Mouse (Mus musculus) left cerebral cortex, postnatal 4 days (tissue): ENCODE data around the gene Fbxo5. TPM values are rescaled to one million over a fixed set of nuclear protein-coding genes. Genes with fewer than 3 reads are reported as not detected.

ENCODE experiments used
- DNase-seq: peaks from one replicate; pipeline ENCODE4 v3.0.0-alpha.2; 2022
- intact Hi-C: fragments of 180-260 bp; cut with DNase I; formaldehyde crosslinking; loops from one replicate; pipeline ENCODE4 v1.15.1; 2025
- total RNA-seq, 2 experiments: library from RNA; stranded (reverse); gene quantifications; 2 replicates each; pipeline ENCODE4 v1.2.3; 2021

Fbxo5 gene
- total RNA-seq, 2 experiments from 2014 or later: 4.0 to 4.6 TPM

DNA sequence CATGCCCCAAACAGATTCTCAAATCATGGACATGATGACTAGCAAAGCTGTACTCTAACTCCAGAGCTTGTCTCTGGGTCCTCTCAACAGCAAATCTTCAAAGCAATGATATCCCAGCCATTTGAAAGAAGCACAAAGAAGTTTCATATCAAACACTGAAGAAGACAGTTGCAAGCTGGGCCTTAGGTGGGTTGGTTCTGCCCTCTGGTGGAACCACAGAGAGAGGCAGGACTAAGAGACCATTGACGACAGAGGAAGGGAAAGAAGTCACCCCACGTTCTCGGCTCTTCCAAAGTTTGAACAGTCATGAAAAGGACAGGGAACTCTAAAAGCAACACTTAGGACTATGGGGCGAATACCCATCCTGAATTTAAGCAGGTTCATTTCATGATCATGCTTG is 18.5 kb downstream of the Fbxo5 start:
- peak; percentile 24 for DNase-seq
- intact Hi-C loops: loop anchor here (1.0 to 5.0 kb wide), 2 partner anchors 152 to 190 kb away; no protein-coding TSS in a partner anchor

Other genes starting within 250 kb of the Fbxo5 start
- gene Myct1, start 211.8 kb downstream of the Fbxo5 start, total RNA-seq: 1 to 10 TPM in 1 of 2 experiments, under 1 TPM in 1; 0.82 to 1.1 TPM
- gene Vip, start 166.4 kb downstream of the Fbxo5 start, total RNA-seq: 1 to 10 TPM; 3.8 to 4.7 TPM
- 10 to 100 TPM; 10.7 to 11.4 TPM for gene Mtrf1l, start 18.3 kb upstream of the Fbxo5 start, total RNA-seq
- 10 to 100 TPM; 47.0 to 53.1 TPM for gene Rgs17, start 116.8 kb upstream of the Fbxo5 start, total RNA-seq